Mouse (Mus musculus) cortical plate, adult 2 months (tissue): ENCODE measurements around the gene Ctrb1. TPM values are rescaled to one million over a fixed set of nuclear protein-coding genes. Genes with fewer than 3 reads are reported as not detected.

ENCODE experiments used
- H3K27ac ChIP-seq: fragments of 200-500 bp; 2 replicates; pipeline ENCODE4 v1.5.1; 2012; ENCODE audit warnings: low read length, control low read depth, inconsistent platforms; ENCODE audit not compliant: insufficient read depth
- H3K4me1 ChIP-seq: fragments of 200-500 bp; 2 replicates; pipeline ENCODE4 v1.6.1; 2011; ENCODE audit warnings: low read length; ENCODE audit not compliant: control insufficient read depth, insufficient read depth
- H3K4me3 ChIP-seq: fragments of 200-500 bp; 2 replicates; pipeline ENCODE4 v1.5.1; 2011; ENCODE audit warnings: mild to moderate bottlenecking, low read length, control low read depth; ENCODE audit not compliant: insufficient read depth
- CTCF ChIP-seq: fragments of 200-500 bp; IDR thresholded peaks from 2 replicates; pipeline ENCODE4 v1.5.1; 2011; ENCODE audit warnings: mild to moderate bottlenecking, control low read depth, low read length; ENCODE audit not compliant: insufficient read depth; ENCODE audit errors: extremely low read depth
- POLR2A ChIP-seq: fragments of 200-500 bp; IDR thresholded peaks from 2 replicates; pipeline ENCODE4 v1.6.1; 2011; ENCODE audit warnings: mild to moderate bottlenecking, low read length, control low read depth; ENCODE audit not compliant: insufficient read depth; ENCODE audit errors: extremely low read depth
- polyA plus RNA-seq: library from polyadenylated mRNA; depleted of rRNA; stranded (reverse); fragments of >200 nt; gene quantifications from 2 replicates; pipeline ENCODE4 v1.2.3, GENCODE M21; 2012

Gene Ctrb1
- polyA plus RNA-seq, 1 experiment: 0.25 TPM

GRCm38 (mm10) chr8:111710777-111711485, 20.1 kb upstream of the Ctrb1 start:
- TF ChIP-seq CTCF: no peak
- TF ChIP-seq POLR2A: no peak
- Histone ChIP-seq H3K27ac (no peak overlapping the region), H3K4me3 (no peak overlapping the region), H3K4me1 (peaks cover 5% of the 10 kb centered on the region)

GRCm38 (mm10) chr8:111709223-111709622, 18.4 kb upstream of the Ctrb1 start:
- Histone ChIP-seq H3K4me1 (peaks cover 2% of the 10 kb centered on the region), H3K4me3 (no peak overlapping the region), H3K27ac (no peak overlapping the region)
- TF ChIP-seq POLR2A: no peak
- no peak for TF ChIP-seq CTCF

DNA sequence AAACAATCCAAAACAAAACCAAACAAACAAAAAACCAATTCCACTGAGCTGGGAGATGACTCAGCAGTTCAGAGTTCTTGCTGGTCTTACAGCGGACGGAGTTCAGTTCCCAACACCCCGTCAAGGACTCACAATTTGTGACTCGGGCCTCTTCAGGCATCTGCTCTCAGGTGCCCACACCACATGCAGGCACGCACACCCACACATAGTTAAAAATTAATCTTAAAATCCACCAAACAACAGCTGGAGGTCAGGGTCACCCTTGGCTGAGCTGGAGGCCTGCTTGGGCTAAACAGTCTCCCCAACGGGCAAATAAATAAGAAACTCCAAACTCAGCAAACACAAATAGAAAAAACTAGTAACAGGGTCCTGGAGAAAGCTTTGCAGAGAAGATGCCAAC, 17.5 kb upstream of the Ctrb1 start:
- TF ChIP-seq POLR2A (no peak), CTCF (no peak)
- H3K27ac ChIP-seq: no peak overlapping the region
- H3K4me1 ChIP-seq: 0 out of 2 replicates have a peak, but pooled peaks cover 1% of the 10 kb centered on the region
- no peak overlapping the region for H3K4me3 ChIP-seq

DNA sequence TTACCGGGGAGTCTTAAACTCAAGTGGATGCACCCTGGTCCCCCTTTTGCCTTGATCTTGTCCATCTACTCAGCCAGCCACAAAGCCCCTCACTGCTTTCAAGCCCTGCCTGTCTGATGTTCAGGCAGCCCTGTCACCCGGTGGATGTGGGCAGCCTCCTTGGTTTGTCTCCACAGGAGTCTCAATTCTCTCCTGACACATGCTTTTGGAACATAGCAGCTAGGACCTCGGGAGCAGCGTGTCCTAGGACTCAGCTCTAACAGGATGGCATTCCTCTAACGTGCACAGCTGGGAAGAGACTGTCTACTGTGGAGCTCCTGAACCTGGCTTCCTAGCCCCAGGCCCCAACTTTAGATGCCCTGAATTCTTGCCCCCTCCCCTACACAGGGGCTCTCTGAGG, 14.9 kb upstream of the Ctrb1 start:
- Histone ChIP-seq H3K27ac (no peak overlapping the region), H3K4me3 (no peak overlapping the region), H3K4me1 (no peaks in the 10 kb centered on the region)
- TF ChIP-seq CTCF (no peak), POLR2A (no peak)

- Histone ChIP-seq H3K4me3 (no peak overlapping the region), H3K4me1 (no peaks in the 10 kb centered on the region), H3K27ac (no peak overlapping the region)
- TF ChIP-seq CTCF (no peak), POLR2A (no peak)
Measured at GRCm38 (mm10) chr8:111705222-111705621, 14.4 kb upstream of the Ctrb1 start.

DNA sequence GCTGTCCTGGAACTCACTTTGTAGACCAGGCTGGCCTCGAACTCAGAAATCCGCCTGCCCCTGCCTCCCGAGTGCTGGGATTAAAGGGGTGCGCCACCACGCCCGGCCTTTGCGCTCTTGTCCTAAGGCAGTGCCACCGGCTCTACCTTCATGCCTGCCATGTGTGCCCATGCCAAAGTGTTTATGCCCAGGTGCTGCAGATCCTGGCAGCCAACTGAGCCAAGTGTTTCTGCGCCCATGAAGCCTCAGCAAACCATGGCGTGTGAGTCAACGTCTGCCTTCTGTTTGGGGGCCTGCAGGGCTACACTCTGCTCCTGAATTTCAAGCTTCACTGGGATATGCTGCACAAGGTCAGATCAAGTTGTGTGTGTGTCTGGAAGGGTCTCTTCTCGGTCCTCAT, 13.8 kb upstream of the Ctrb1 start:
- H3K4me1 ChIP-seq: no peaks in the 10 kb centered on the region
- no peak for TF ChIP-seq POLR2A
- TF ChIP-seq CTCF: no peak
- no peak overlapping the region for H3K27ac ChIP-seq
- no peak overlapping the region for H3K4me3 ChIP-seq

DNA sequence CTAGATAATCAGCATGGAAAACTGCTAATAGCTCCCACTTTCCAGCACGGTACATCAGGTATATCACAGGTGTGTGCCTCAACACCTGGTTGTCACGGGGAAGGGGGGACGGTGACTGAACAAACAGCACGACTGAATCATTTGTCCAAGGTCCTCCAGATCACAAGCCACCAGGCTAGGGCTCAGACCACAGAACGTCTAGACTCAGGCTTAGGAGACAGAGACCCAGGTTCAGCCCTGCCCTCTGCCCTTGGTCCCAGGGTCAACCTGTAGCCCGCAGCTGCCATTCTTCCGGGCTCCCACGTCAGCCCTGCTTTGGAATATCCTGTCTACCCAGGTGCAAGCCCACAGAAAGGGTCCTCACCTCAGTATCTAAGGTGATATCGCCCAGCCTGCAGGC, 10.6 kb upstream of the Ctrb1 start:
- H3K27ac ChIP-seq: no peak overlapping the region
- no peak for TF ChIP-seq CTCF
- no peak for TF ChIP-seq POLR2A
- H3K4me3 ChIP-seq: no peak overlapping the region
- no peaks in the 10 kb centered on the region for H3K4me1 ChIP-seq

DNA sequence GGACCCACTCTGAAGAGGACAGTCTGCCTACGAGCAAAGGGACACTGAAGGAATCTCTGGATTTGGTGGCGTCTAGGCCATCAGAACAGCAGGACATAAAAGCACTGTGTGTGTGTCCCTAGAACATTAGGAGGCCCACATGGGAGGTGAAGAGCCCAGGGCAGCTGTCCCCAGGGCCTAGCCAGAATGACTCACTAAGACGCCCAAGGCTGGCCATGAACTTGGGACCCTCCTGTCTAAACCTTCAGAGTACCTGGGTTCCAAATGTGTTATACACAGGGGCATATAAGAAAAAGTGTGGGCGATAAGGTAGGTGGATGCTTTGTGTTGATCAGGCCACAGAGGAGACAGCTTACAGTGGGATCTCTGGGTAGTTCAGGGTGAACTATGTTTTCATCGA, 9.9 kb upstream of the Ctrb1 start:
- Histone ChIP-seq H3K4me1 (no peaks in the 10 kb centered on the region), H3K27ac (no peak overlapping the region), H3K4me3 (no peak overlapping the region)
- TF ChIP-seq CTCF: no peak
- no peak for TF ChIP-seq POLR2A

DNA sequence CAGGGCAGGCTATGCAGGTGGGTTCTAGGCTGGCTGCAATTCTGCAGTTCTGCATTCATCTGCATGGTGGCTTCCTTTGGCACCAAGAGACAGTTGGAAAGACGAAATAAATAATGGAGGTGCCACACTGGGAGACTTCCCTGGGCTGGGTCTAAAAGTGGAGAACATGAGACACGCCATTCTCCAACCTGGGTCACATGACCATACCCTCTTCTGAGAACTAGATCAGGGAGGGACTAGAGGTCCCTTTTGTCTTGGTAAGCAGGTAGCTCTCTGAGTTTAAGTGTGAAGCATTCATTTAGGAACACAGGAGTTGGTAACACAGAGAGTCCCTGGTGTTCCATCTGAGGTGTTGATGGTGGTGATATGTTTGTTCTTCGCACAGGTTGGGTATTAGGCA, 9.4 kb upstream of the Ctrb1 start:
- Histone ChIP-seq H3K4me3 (no peak overlapping the region), H3K27ac (no peak overlapping the region), H3K4me1 (no peaks in the 10 kb centered on the region)
- TF ChIP-seq CTCF (no peak), POLR2A (no peak)

DNA sequence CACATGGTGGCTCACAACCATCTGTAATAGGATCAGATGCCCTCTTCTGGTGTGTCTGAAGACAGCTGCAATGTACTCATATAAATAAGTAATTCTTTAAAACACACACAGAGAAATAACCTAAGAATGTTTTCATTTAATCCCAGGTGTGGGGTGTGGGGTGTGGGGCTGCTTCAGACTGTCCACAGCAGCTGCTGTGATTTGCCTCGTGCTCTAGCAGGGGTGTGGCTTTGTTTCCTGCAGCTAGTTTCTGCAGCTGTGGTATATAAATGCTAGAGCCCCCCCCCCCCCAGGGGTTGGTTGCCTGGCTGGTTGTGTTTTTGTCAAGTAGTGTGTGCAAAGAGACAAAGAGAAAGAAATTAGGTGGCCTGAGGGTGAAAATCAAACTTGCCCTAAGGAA, 8.2 kb upstream of the Ctrb1 start:
- TF ChIP-seq CTCF (no peak), POLR2A (no peak)
- Histone ChIP-seq H3K27ac (no peak overlapping the region), H3K4me3 (no peak overlapping the region)

More for the DNA sequence above, 8.2 kb upstream of the Ctrb1 start:
- no peaks in the 10 kb centered on the region for H3K4me1 ChIP-seq
